In genomic region chrX:153724400-153724799, GRCm38 (mm10) we compare ENCODE assay signal across 7 mouse cellular contexts. TPM values are rescaled to one million over a fixed set of nuclear protein-coding genes. Genes with fewer than 3 reads are reported as not detected.
DNase-seq lines count a peak whose midpoint lies in the region; ATAC-seq lines count a peak whose summit lies in the region.

No protein-coding gene starts in this region.

- peak overlapping the region; percentile 93 for H3K4me3 ChIP-seq in megakaryocyte, embryonic 14.5 days (replicated peaks)
- peak overlapping the region; percentile 48 for H3K4me3 ChIP-seq in intestine, embryonic 14.5 days (ENCODE audit: low read depth, low read length)

- peak overlapping the region; percentile 56 for H3K4me2 ChIP-seq in intestine, embryonic 14.5 days (ENCODE audit: low read length)

- no peak for ATAC-seq in megakaryocyte, adult 5-6 weeks (ENCODE audit: poor library complexity, severe bottlenecking)
- ATAC-seq in intestine, embryonic 14.5 days (replicated peaks; ENCODE audit: low FRiP score, low TSS enrichment, low read depth) = 0 out of 2 replicates have a peak, but pooled peaks have one; percentile 54

- no peak overlapping the region for H3K27ac ChIP-seq in intestine, embryonic 14.5 days (ENCODE audit: low read depth)

- peaks cover 7% of the 10 kb centered on the region for H3K36me3 ChIP-seq in megakaryocyte, embryonic 14.5 days (replicated peaks; ENCODE audit: low read length)
- H3K36me3 ChIP-seq in intestine, embryonic 14.5 days (ENCODE audit: control insufficient read depth, insufficient read depth, low read length) = no peaks in the 10 kb centered on the region

- no peaks in the 10 kb centered on the region for H3K9me3 ChIP-seq in megakaryocyte, embryonic 14.5 days
- no peaks in the 10 kb centered on the region for H3K9me3 ChIP-seq in intestine, embryonic 14.5 days (ENCODE audit: control insufficient read depth, low read length)

- H3K27me3 ChIP-seq in megakaryocyte, embryonic 14.5 days (replicated peaks) = no peaks in the 10 kb centered on the region
- H3K27me3 ChIP-seq in intestine, embryonic 14.5 days (replicated peaks; ENCODE audit: control insufficient read depth, insufficient read depth, low read length) = no peaks in the 10 kb centered on the region

- H3K4me1 ChIP-seq in megakaryocyte, embryonic 14.5 days = no peaks in the 10 kb centered on the region; the same call in 1 of the 2 replicates
- no peaks in the 10 kb centered on the region for H3K4me1 ChIP-seq in intestine, embryonic 14.5 days (replicated peaks; ENCODE audit: control insufficient read depth, insufficient read depth, low read length)

- peak; percentile 79 for DNase-seq in embryo, embryonic 10.5 days (ENCODE audit: low spot score)
- no peak for DNase-seq in intestine, embryonic 14.5 days (ENCODE audit: low spot score)
- DNase-seq in neural tube, embryonic 10.5 days (ENCODE audit: extremely low spot score, low spot score) = peak; percentile 17
- no peak for DNase-seq in testis, postnatal 14 days (ENCODE audit: low spot score)
- no peak for DNase-seq in gastrocnemius, postnatal 25 days

- peak overlapping the region; percentile 69 for H3K9ac ChIP-seq in intestine, embryonic 14.5 days (ENCODE audit: low read length)

- 23% methylated on average over 3 of the region's 3 CpGs for WGBS in intestine, embryonic 14.5 days

RNA-seq across cellular contexts. Expression of gene Nbdy, which starts 1.0 kb away (rescaled TPM):
- polyA plus RNA-seq in megakaryocyte, embryonic 14.5 days (2012; ENCODE audit: insufficient read depth, low replicate concordance) = 57.1 and 107 TPM in 2 replicates
- total RNA-seq in megakaryocyte, adult 5-6 weeks (2015) = 25.7 and 28.1 TPM in 2 replicates
- total RNA-seq in megakaryocyte, adult 5-6 weeks (2017) = 21.8 and 25.4 TPM in 2 replicates
- polyA plus RNA-seq in intestine, embryonic 14.5 days (2014; fragmentation: Nextera tagmentation; extraction: Ambion mirVana) = 96.0 and 101 TPM in 2 replicates
- 10 to 100 TPM; 13.1 to 19.5 TPM for total RNA-seq in gastrocnemius, postnatal 25 days (2021)

RNA-seq across cellular contexts. Expression of gene Kctd12b, which starts 28.2 kb away (rescaled TPM):
- polyA plus RNA-seq in megakaryocyte, embryonic 14.5 days (2012; ENCODE audit: insufficient read depth, low replicate concordance) = not detected in 2 replicates
- total RNA-seq in megakaryocyte, adult 5-6 weeks (2015) = 7.8 and 8.4 TPM in 2 replicates
- total RNA-seq in megakaryocyte, adult 5-6 weeks (2017) = 8.8 and 10.2 TPM in 2 replicates
- polyA plus RNA-seq in intestine, embryonic 14.5 days (2014; fragmentation: Nextera tagmentation; extraction: Ambion mirVana) = 5.4 and 5.9 TPM in 2 replicates
- 1 to 10 TPM; 2.8 to 3.3 TPM for total RNA-seq in gastrocnemius, postnatal 25 days (2021)

Comparison
In these comparisons a context has a peak if more than half of its experiments do, and no peak if none do; other contexts are left out.
1. DNase-seq: peak in embryo, embryonic 10.5 days (single experiment) and neural tube, embryonic 10.5 days (single experiment); none in intestine, embryonic 14.5 days (single experiment), testis, postnatal 14 days (single experiment) and gastrocnemius, postnatal 25 days (single experiment).